Mouse (Mus musculus) heart, postnatal 0 days (tissue): Measurements from ENCODE around the gene 1700028P14Rik.

Source experiments
- CTCF ChIP-seq: IDR thresholded peaks from 2 replicates; pipeline ENCODE4 v1.5.1; 2016; ENCODE audit warnings: antibody characterized with exemption, control low read depth, low read depth
- EP300 ChIP-seq: IDR thresholded peaks from 2 replicates; pipeline ENCODE4 v1.6.1; 2016; ENCODE audit warnings: antibody characterized with exemption, low read depth

DNA sequence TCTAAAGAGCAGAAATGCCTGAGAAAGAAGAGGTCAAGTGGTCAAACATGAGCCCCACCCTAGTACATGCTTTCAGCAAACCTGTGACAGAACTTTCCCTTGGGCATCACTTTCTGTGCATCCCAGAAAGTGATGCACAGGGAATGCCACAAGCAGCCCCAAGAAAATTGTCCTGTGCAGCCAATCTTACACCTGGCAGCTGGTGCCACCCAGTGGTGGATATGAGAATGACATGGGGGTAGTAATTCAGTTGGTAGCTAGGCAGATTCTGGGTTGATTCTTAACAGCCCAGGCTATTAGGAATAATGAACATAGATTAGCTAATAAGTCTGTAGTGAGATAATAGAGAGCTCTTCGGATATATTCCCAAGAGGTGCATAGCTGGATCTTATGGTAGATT, 128.9 kb downstream of the 1700028P14Rik start:
- TF ChIP-seq CTCF = peak; percentile 93
- TF ChIP-seq EP300 = no peak
